Mouse (Mus musculus) embryonic facial prominence, embryonic 14.5 days (tissue): Measurements from ENCODE around the gene Rpl11. TPM values are rescaled to one million over a fixed set of nuclear protein-coding genes. Genes with fewer than 3 reads are reported as not detected.
"Not testable (repeated sequence)": the region's sequence is repeated elsewhere in the genome, so short reads cannot be mapped to it uniquely, and the experiment has no call there.

ENCODE experiments used
- ATAC-seq: fragments of 200-750 bp; cut with Nextera tagmentation; 2 replicates; pipeline ENCODE4 v1.8.0; 2017; ENCODE audit warnings: low read depth, moderate number of reproducible peaks, moderate TSS enrichment
- DNase-seq: peaks from one replicate; pipeline ENCODE4 v3.0.0-alpha.2; 2015; ENCODE audit warnings: low spot score
- H3K27ac ChIP-seq: fragments of 300-500 bp; sonication (generic); replicated peaks from 2 replicates; pipeline ENCODE4 v1.5.1; 2014; ENCODE audit warnings: low read depth, mild to moderate bottlenecking, low read length, moderate library complexity
- H3K27me3 ChIP-seq: fragments of 300-500 bp; sonication (generic); replicated peaks from 2 replicates; pipeline ENCODE4 v1.6.1; 2014; ENCODE audit warnings: low read length; ENCODE audit not compliant: control insufficient read depth, insufficient read depth
- H3K36me3 ChIP-seq: fragments of 300-500 bp; sonication (generic); 2 replicates; pipeline ENCODE4 v1.6.1; 2014; ENCODE audit warnings: low read length, mixed read lengths; ENCODE audit not compliant: control insufficient read depth, insufficient read depth
- H3K4me1 ChIP-seq: fragments of 300-500 bp; sonication (generic); 2 replicates; pipeline ENCODE4 v1.6.1; 2014; ENCODE audit warnings: antibody characterized with exemption, low read length; ENCODE audit not compliant: control insufficient read depth, insufficient read depth
- H3K4me2 ChIP-seq: fragments of 300-500 bp; sonication (generic); 2 replicates; pipeline ENCODE4 v1.6.1; 2014; ENCODE audit warnings: low read depth, mild to moderate bottlenecking, low read length, moderate library complexity, mixed read lengths
- H3K4me3 ChIP-seq: fragments of 300-500 bp; sonication (generic); 2 replicates; pipeline ENCODE4 v1.5.1; 2014; ENCODE audit warnings: low read depth, mild to moderate bottlenecking, low read length
- H3K9ac ChIP-seq: fragments of 300-500 bp; sonication (generic); 2 replicates; pipeline ENCODE4 v1.6.1; 2014; ENCODE audit warnings: low read depth, mild to moderate bottlenecking, low read length, moderate library complexity, mixed read lengths
- H3K9me3 ChIP-seq: fragments of 300-500 bp; sonication (generic); 2 replicates; pipeline ENCODE4 v1.6.1; 2016; ENCODE audit warnings: low read length; ENCODE audit not compliant: control insufficient read depth
- WGBS: fragments of 180-500 bp; shearing (Covaris S2); extraction: QIAGEN DNeasy Blood & Tissue Kit; methylation state at CpG from one replicate; pipeline ENCODE4 v1.1.7; 2014; 5-methylcytosine and 5-hydroxymethylcytosine counted together
- polyA plus RNA-seq: library from polyadenylated mRNA; unstranded; fragments of >200 nt; fragmentation: Nextera tagmentation; extraction: Ambion mirVana; gene quantifications from 2 replicates; pipeline ENCODE4 v1.2.1, GENCODE M21; 2014

Rpl11 gene
- polyA plus RNA-seq, 1 experiment from 2014 or later, result 528 TPM

- H3K27ac ChIP-seq, result no peak overlapping the region
- H3K4me2 ChIP-seq, result no peak overlapping the region
- H3K27me3 ChIP-seq, result peaks cover 25% of the 10 kb centered on the region
- H3K36me3 ChIP-seq, result no peaks in the 10 kb centered on the region
- ATAC-seq (no peak), DNase-seq (no peak)
- H3K9me3 ChIP-seq, result no peaks in the 10 kb centered on the region
- no peak overlapping the region for H3K9ac ChIP-seq
- no peak overlapping the region for H3K4me3 ChIP-seq
- 43% methylated on average over 2 of the region's 2 CpGs for WGBS
- peaks cover 6% of the 10 kb centered on the region for H3K4me1 ChIP-seq
These were observed 25.4 kb upstream of the Rpl11 start for GRCm38 (mm10) chr4:136078649-136079048.

- Histone ChIP-seq H3K27me3 (peaks cover 19% of the 10 kb centered on the region), H3K4me3 (no peak overlapping the region), H3K4me2 (no peak overlapping the region), H3K9ac (no peak overlapping the region), H3K9me3 (no peaks in the 10 kb centered on the region), H3K4me1 (peaks cover 5% of the 10 kb centered on the region), H3K27ac (no peak overlapping the region), H3K36me3 (no peaks in the 10 kb centered on the region)
- DNase-seq, result no peak
- WGBS, result 62% methylated on average over 15 of the region's 15 CpGs
- ATAC-seq, result no peak
These were observed 23.7 kb upstream of the Rpl11 start for GRCm38 (mm10) chr4:136076776-136077538.

- Histone ChIP-seq H3K4me1 (peaks cover 7% of the 10 kb centered on the region), H3K27ac (no peak overlapping the region), H3K9ac (no peak overlapping the region), H3K36me3 (no peaks in the 10 kb centered on the region), H3K9me3 (no peaks in the 10 kb centered on the region), H3K27me3 (no peaks in the 10 kb centered on the region), H3K4me2 (peak overlapping the region; percentile 46), H3K4me3 (no peak overlapping the region)
- ATAC-seq (peak; percentile 79), DNase-seq (peak; percentile 80)
- WGBS, result 8% methylated on average over 15 of the region's 15 CpGs
These were observed 18.0 kb upstream of the Rpl11 start for GRCm38 (mm10) chr4:136071178-136071714.

GRCm38 (mm10) chr4:136070592-136070991, 17.4 kb upstream of the Rpl11 start:
- Histone ChIP-seq H3K36me3 (no peaks in the 10 kb centered on the region), H3K27me3 (no peaks in the 10 kb centered on the region), H3K9me3 (no peaks in the 10 kb centered on the region), H3K4me3 (no peak overlapping the region), H3K4me1 (peaks cover 7% of the 10 kb centered on the region), H3K4me2 (no peak overlapping the region), H3K27ac (no peak overlapping the region; the same call in 1 of the 2 replicates), H3K9ac (no peak overlapping the region)
- DNase-seq, result no peak
- WGBS, result 52% methylated on average over 6 of the region's 6 CpGs
- ATAC-seq, result peak; percentile 10; the same call in 1 of the 2 replicates

GRCm38 (mm10) chr4:136069954-136070353, 16.7 kb upstream of the Rpl11 start:
- no peaks in the 10 kb centered on the region for H3K27me3 ChIP-seq
- peak; percentile 85 for DNase-seq
- H3K4me1 ChIP-seq, result peaks cover 7% of the 10 kb centered on the region
- H3K4me2 ChIP-seq, result peak overlapping the region; percentile 20; the same call in 1 of the 2 replicates
- H3K9me3 ChIP-seq, result no peaks in the 10 kb centered on the region
- peak overlapping the region; percentile 45; the same call in 1 of the 2 replicates for H3K9ac ChIP-seq
- no peak overlapping the region for H3K4me3 ChIP-seq
- H3K36me3 ChIP-seq, result no peaks in the 10 kb centered on the region
- 2% methylated on average over 18 of the region's 18 CpGs for WGBS
- ATAC-seq, result peak; percentile 70
- no peak overlapping the region; the same call in 1 of the 2 replicates for H3K27ac ChIP-seq

- ATAC-seq, result no peak
- H3K27ac ChIP-seq, result no peak overlapping the region
- H3K9me3 ChIP-seq, result no peaks in the 10 kb centered on the region
- no peak overlapping the region for H3K4me3 ChIP-seq
- H3K4me1 ChIP-seq, result peaks cover 7% of the 10 kb centered on the region
- no peaks in the 10 kb centered on the region for H3K36me3 ChIP-seq
- DNase-seq, result no peak
- 68% methylated on average over 4 of the region's 4 CpGs for WGBS
- H3K27me3 ChIP-seq, result no peaks in the 10 kb centered on the region
- no peak overlapping the region for H3K9ac ChIP-seq
- H3K4me2 ChIP-seq, result no peak overlapping the region
These were observed 16.1 kb upstream of the Rpl11 start for GRCm38 (mm10) chr4:136069313-136069712.

GRCm38 (mm10) chr4:136063143-136063542, 9.9 kb upstream of the Rpl11 start:
- no peaks in the 10 kb centered on the region for H3K4me1 ChIP-seq
- no peaks in the 10 kb centered on the region for H3K27me3 ChIP-seq
- no peak overlapping the region for H3K4me2 ChIP-seq
- H3K27ac ChIP-seq, result no peak overlapping the region
- no peak overlapping the region for H3K4me3 ChIP-seq
- ATAC-seq (no peak), DNase-seq (no peak)
- 85% methylated on average over 4 of the region's 4 CpGs for WGBS
- H3K9ac ChIP-seq, result no peak overlapping the region
- H3K36me3 ChIP-seq, result no peaks in the 10 kb centered on the region
- H3K9me3 ChIP-seq, result no peaks in the 10 kb centered on the region

- not testable (repeated sequence) for ATAC-seq, H3K9me3 ChIP-seq, H3K9ac ChIP-seq, DNase-seq, H3K4me3 ChIP-seq, H3K4me2 ChIP-seq, H3K27ac ChIP-seq, H3K36me3 ChIP-seq, H3K4me1 ChIP-seq, H3K27me3 ChIP-seq
- WGBS, result 61% methylated on average over 9 of the region's 9 CpGs
These were observed 6.7 kb upstream of the Rpl11 start for GRCm38 (mm10) chr4:136059800-136060488.
